Mouse (Mus musculus): ENCODE results near the gene Otub2. TPM values are rescaled to one million over a fixed set of nuclear protein-coding genes. Genes with fewer than 3 reads are reported as not detected.

Otub2 gene
- polyA plus RNA-seq, 1 experiment, result 9.0 TPM

DNA sequence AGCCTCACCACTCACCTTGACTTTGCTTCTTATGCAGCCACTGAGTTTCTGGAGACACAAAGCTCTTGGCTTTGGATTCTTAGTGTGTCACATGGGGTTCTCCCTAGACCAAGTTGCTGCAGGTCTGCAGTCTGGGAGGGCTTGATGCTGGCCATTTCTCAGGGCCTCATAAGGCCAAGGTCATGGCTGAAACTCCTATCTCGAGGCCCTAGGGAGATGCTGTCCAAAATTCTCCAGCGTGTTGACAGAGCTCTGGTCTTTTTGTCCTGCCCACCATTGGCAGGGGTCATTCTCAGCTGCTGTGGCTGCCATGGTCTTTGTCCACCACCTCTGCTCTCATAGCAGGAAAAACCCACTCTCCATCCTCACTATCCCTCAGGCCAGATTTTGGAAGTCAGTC lies 21.3 kb upstream of the Otub2 start:
- TF ChIP-seq POLR2A (IDR thresholded peaks at IDR 0.05; ENCODE audit: borderline replicate concordance, control insufficient read depth, low read depth, low read length) (no peak), CTCF (IDR thresholded peaks at IDR 0.05; ENCODE audit: control insufficient read depth, insufficient read depth, low read length) (no peak)
- H3K27ac ChIP-seq (ENCODE audit: control insufficient read depth, insufficient read depth, low read depth, low read length, poor library complexity), result no peak overlapping the region
- H3K4me3 ChIP-seq (replicated peaks; ENCODE audit: control insufficient read depth, low read depth, low read length), result no peak overlapping the region
- 82% methylated on average over 2 of the region's 2 CpGs for WGBS
- H3K4me1 ChIP-seq (ENCODE audit: control insufficient read depth, insufficient read depth, low read length), result no peaks in the 10 kb centered on the region

DNA sequence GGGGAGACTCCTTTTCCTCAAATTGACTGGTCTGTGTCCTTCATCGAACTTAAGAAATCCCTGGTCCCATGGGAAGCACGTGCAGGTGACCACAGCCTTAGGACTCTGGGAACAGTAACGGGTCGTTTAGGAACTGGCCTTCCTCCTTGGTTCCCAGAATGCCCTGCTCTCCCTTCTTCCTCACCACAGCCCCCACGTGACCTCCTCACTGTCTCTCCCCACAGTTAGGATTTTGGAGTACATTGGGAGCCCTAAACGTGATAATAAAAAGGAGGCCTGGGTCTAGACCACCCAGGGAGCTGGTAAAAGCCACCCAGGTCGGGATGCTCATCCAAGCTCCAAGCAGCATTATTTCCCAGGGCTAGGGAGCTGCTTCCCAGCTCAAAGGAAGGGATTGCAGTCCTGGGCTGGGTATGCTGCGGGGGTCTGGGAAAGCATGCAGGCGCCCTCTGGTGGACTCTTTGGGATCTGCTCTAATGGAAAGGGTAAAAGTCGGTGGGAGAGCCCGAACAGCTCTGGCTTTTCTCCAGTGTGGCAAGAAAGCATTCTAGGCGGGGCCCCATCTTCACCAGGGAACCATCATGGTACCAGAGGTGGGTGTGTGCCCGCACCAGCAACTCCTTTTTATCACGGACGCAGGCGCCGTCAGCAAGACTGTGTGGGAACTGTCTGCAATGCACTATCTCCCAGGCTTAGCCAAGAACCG lies 20.7 kb upstream of the Otub2 start:
- TF ChIP-seq POLR2A (IDR thresholded peaks at IDR 0.05; ENCODE audit: borderline replicate concordance, control insufficient read depth, low read depth, low read length) (no peak), CTCF (IDR thresholded peaks at IDR 0.05; ENCODE audit: control insufficient read depth, insufficient read depth, low read length) (peak; percentile 63)
- H3K4me3 ChIP-seq (replicated peaks; ENCODE audit: control insufficient read depth, low read depth, low read length), result no peak overlapping the region

DNA sequence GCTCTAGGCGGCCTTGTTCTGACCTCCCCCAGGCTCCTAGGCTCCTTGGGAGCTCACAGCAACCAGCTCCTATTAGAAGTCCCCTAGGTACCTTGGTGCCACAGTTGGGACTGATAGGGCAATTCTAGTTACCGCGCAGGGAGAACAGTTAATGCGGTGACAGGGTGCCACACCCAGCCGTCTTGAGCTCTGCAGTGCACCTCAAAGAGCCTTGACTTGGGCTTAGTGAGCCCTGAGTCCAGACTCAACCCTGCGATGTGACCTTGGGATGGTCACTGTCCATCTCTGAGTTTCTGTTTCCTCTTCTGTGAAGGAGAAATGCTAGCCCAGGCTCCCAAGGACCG lies 20.2 kb upstream of the Otub2 start:
- no peaks in the 10 kb centered on the region for H3K4me1 ChIP-seq (ENCODE audit: control insufficient read depth, insufficient read depth, low read length)
- TF ChIP-seq CTCF (IDR thresholded peaks at IDR 0.05; ENCODE audit: control insufficient read depth, insufficient read depth, low read length), result no peak
- TF ChIP-seq POLR2A (IDR thresholded peaks at IDR 0.05; ENCODE audit: borderline replicate concordance, control insufficient read depth, low read depth, low read length), result no peak
- WGBS, result 52% methylated on average over 7 of the region's 7 CpGs
- H3K27ac ChIP-seq (ENCODE audit: control insufficient read depth, insufficient read depth, low read depth, low read length, poor library complexity), result no peak overlapping the region
- no peak overlapping the region for H3K4me3 ChIP-seq (replicated peaks; ENCODE audit: control insufficient read depth, low read depth, low read length)

More for the DNA sequence above, 20.7 kb upstream of the Otub2 start:
- WGBS, result 23% methylated on average over 18 of the region's 18 CpGs
- no peak overlapping the region for H3K27ac ChIP-seq (ENCODE audit: control insufficient read depth, insufficient read depth, low read depth, low read length, poor library complexity)
- H3K4me1 ChIP-seq (ENCODE audit: control insufficient read depth, insufficient read depth, low read length), result no peaks in the 10 kb centered on the region

DNA sequence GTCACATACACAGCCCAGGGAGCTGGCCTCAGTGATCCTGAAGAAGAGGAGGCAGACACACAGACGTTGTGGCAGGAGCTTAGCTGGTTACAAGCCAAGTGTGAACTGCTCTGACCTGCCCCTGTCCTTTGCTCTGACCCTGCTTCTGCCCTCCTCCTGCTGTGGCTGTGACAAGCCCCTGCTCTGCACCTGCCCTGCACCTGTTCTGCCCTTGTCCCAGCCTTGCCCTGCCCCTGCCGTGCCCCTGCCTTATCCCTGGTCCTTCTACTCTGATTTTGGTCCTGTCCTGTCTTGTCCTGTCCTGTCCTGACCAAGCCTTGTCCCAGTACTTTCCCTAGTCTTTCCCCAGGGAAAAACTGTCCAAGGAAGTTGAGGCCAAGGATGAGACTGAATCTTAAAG lies 19.7 kb upstream of the Otub2 start:
- Histone ChIP-seq H3K4me1 (ENCODE audit: control insufficient read depth, insufficient read depth, low read length) (peaks cover 1% of the 10 kb centered on the region; the same call in 1 of the 2 replicates), H3K4me3 (replicated peaks; ENCODE audit: control insufficient read depth, low read depth, low read length) (no peak overlapping the region), H3K27ac (ENCODE audit: control insufficient read depth, insufficient read depth, low read depth, low read length, poor library complexity) (no peak overlapping the region)
- no peak for TF ChIP-seq POLR2A (IDR thresholded peaks at IDR 0.05; ENCODE audit: borderline replicate concordance, control insufficient read depth, low read depth, low read length)
- TF ChIP-seq CTCF (IDR thresholded peaks at IDR 0.05; ENCODE audit: control insufficient read depth, insufficient read depth, low read length), result no peak
- WGBS, result 50% methylated on average over 2 of the region's 2 CpGs

DNA sequence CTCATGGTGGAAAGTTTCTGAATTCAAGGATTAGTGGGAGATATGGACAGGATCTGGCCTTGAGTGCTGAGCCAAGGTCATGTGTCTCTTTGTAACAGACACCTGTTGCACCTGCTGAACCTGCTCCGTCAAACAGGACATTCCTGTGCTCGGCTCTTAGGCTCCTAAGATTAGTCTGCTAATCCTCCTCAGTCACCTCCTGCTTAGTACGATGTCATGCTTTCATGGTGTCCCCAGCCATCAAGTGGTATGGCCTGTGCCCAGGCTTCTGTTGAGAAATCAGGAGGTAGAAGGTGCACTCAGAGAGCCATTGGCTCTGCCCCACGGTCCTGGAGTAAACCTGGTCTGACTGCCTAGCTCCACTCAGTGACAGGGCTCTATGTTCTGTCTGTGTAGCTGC lies 17.6 kb upstream of the Otub2 start:
- TF ChIP-seq CTCF (IDR thresholded peaks at IDR 0.05; ENCODE audit: control insufficient read depth, insufficient read depth, low read length), result no peak
- TF ChIP-seq POLR2A (IDR thresholded peaks at IDR 0.05; ENCODE audit: borderline replicate concordance, control insufficient read depth, low read depth, low read length), result no peak
- H3K27ac ChIP-seq (ENCODE audit: control insufficient read depth, insufficient read depth, low read depth, low read length, poor library complexity), result no peak overlapping the region
- no peak overlapping the region for H3K4me3 ChIP-seq (replicated peaks; ENCODE audit: control insufficient read depth, low read depth, low read length)
- H3K4me1 ChIP-seq (ENCODE audit: control insufficient read depth, insufficient read depth, low read length), result peaks cover 1% of the 10 kb centered on the region; the same call in 1 of the 2 replicates
- WGBS, result 84% methylated on average over 4 of the region's 4 CpGs

DNA sequence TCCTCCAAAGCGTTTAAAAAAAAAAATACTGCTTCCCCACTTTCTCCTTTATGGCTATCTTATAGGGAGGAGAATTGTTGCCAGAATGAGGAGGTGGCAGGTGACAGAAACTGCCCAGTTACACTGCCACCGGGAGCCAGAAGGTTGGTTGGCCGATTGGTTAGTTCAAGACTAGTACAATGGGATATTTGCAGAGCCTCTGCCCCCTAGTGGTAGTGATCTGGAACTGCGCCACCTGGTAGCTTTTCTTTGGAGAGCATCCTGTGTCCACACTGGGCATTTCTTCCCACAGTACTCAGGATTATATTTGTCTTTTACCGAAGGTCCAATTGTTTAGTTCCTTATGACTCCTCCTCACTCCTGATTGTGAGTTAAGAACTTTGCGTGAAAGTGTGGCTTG lies 16.8 kb upstream of the Otub2 start:
- peaks cover 1% of the 10 kb centered on the region; the same call in 1 of the 2 replicates for H3K4me1 ChIP-seq (ENCODE audit: control insufficient read depth, insufficient read depth, low read length)
- no peak overlapping the region for H3K27ac ChIP-seq (ENCODE audit: control insufficient read depth, insufficient read depth, low read depth, low read length, poor library complexity)
- no peak overlapping the region for H3K4me3 ChIP-seq (replicated peaks; ENCODE audit: control insufficient read depth, low read depth, low read length)
- 21% methylated on average over 6 of the region's 6 CpGs for WGBS
- TF ChIP-seq CTCF (IDR thresholded peaks at IDR 0.05; ENCODE audit: control insufficient read depth, insufficient read depth, low read length) (peak; percentile 79), POLR2A (IDR thresholded peaks at IDR 0.05; ENCODE audit: borderline replicate concordance, control insufficient read depth, low read depth, low read length) (no peak)

DNA sequence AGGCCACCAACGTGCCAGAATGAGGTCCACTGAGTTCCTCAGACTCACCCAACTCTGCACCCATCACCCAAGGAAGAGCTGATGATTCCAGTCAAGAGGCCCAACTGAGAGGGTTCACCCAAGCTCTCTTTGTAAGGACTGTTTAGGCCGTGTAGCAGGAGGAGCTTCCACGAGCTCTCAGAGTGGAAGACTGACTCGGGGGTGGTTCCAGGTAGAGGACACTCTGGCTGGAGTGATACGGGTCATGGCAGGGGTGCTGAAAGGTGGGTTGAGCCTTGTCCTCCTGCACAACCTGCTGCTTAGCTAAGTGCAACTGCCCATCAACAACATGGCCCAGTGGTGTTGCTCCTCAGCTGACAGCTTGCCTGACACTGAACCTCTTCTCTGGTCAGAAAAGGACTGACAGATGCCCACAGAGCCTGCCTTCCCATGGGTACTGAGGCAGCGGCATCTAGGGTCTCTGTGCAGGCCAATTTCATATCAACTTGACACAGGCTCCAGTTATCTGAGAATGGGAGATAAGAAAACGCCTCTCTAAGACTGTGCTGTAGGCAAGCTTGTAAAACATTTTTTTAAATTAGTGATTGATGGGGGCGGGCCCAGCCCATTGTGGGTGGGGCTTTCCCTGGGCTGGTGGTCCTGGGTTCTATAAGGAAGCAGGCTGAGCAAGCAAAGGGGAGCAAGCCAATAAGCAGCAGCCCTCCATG lies 14.8 kb upstream of the Otub2 start:
- H3K4me1 ChIP-seq (ENCODE audit: control insufficient read depth, insufficient read depth, low read length), result peaks cover 1% of the 10 kb centered on the region; the same call in 1 of the 2 replicates
- no peak overlapping the region for H3K27ac ChIP-seq (ENCODE audit: control insufficient read depth, insufficient read depth, low read depth, low read length, poor library complexity)
- H3K4me3 ChIP-seq (replicated peaks; ENCODE audit: control insufficient read depth, low read depth, low read length), result no peak overlapping the region
- TF ChIP-seq CTCF (IDR thresholded peaks at IDR 0.05; ENCODE audit: control insufficient read depth, insufficient read depth, low read length) (no peak), POLR2A (IDR thresholded peaks at IDR 0.05; ENCODE audit: borderline replicate concordance, control insufficient read depth, low read depth, low read length) (no peak)
- 56% methylated on average over 8 of the region's 8 CpGs for WGBS

DNA sequence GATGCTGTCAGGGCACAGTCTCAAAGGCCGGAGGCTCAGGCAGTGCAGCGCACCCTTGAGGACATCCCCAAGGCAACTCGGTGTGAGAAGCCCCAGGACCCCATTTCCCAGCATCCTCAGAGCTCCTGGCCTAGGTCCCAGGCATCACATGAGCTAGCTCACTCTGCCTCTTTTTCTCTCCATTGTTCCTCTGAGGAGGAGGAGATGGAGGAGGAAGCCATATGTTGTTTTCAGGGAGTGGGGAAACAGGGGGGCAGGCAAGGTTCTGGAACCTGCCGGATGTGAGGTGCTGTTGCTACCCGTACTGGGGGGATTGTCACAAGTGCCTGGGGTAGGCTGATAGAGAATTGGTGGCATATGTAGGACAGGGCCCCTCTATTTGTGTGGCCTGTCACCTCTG lies 12.4 kb upstream of the Otub2 start:
- no peak overlapping the region for H3K27ac ChIP-seq (ENCODE audit: control insufficient read depth, insufficient read depth, low read depth, low read length, poor library complexity)
- H3K4me3 ChIP-seq (replicated peaks; ENCODE audit: control insufficient read depth, low read depth, low read length), result no peak overlapping the region
- 70% methylated on average over 5 of the region's 5 CpGs for WGBS
- no peak for TF ChIP-seq CTCF (IDR thresholded peaks at IDR 0.05; ENCODE audit: control insufficient read depth, insufficient read depth, low read length)
- no peak for TF ChIP-seq POLR2A (IDR thresholded peaks at IDR 0.05; ENCODE audit: borderline replicate concordance, control insufficient read depth, low read depth, low read length)
- H3K4me1 ChIP-seq (ENCODE audit: control insufficient read depth, insufficient read depth, low read length), result peaks cover 1% of the 10 kb centered on the region; the same call in 1 of the 2 replicates
